Mouse (Mus musculus): ENCODE measurements around the gene Kcnj15.

Kcnj15 gene

DNA sequence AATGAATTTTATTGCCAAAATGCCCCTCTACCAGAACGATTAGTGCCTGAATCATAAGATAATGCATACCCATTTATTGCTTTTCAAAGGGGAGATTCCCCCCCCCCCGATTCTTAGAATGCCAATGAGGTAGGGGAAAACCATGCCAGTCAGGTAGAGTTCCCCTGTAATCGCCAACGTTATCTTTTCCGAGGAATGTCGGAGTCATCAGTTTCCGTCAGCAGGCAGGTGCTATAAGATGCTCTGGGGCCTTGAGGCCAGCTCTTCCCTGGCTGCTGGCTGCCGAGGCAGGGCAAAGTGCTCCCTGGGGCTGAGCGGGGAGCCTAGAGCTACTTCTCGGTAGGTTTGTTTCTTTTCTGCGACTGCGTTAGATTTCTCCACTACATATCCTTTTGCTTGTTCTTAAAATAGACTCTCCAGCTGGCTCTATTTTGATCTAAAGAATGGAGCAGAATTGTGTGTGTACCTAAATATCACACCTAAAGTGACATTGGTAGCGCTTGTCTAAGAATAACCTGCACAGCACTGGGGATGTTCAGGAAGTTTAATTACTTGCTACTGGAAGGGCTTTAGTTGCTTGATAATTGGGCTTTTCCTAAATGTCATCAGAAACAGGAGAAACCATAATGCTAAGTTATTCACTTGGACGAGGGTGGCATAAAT lies 35.6 kb downstream of the Kcnj15 start:
- ATAC-seq (ENCODE audit: low TSS enrichment) = peak; percentile 78

- ATAC-seq (ENCODE audit: low TSS enrichment) = no peak
Measured at GRCm38 (mm10) chr16:95297651-95298050, 40.3 kb downstream of the Kcnj15 start.

GRCm38 (mm10) chr16:95301667-95302066 lies 44.3 kb downstream of the Kcnj15 start:
- no peak for ATAC-seq (ENCODE audit: low TSS enrichment)

DNA sequence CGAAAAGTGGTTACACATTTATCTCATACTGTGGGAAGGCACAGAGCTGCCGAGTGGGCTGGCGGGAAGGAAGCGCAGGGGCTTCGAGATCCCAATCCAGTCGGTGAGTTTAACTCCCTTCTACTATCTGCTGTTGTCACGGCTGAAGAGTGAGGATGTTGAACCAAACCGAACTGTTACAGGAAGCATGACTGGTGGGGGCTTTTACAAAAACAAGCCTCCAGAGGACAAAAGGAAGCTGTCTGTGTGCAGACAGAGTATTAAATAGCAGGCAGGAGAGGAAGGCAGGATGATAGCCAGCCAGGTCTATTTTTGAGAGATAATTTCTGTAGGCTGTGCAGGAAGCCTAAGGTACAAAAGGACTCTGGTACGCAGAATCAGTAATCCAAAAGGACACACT lies 46.3 kb downstream of the Kcnj15 start:
- ATAC-seq (ENCODE audit: low TSS enrichment) = no peak

- ATAC-seq (ENCODE audit: low TSS enrichment) = no peak
Measured at GRCm38 (mm10) chr16:95307823-95308360, 50.5 kb downstream of the Kcnj15 start.

- ATAC-seq (ENCODE audit: low TSS enrichment) = no peak
Measured at GRCm38 (mm10) chr16:95321945-95322625, 64.7 kb downstream of the Kcnj15 start.

- no peak for ATAC-seq (ENCODE audit: low TSS enrichment)
Measured at GRCm38 (mm10) chr16:95332159-95332558, 74.8 kb downstream of the Kcnj15 start.

DNA sequence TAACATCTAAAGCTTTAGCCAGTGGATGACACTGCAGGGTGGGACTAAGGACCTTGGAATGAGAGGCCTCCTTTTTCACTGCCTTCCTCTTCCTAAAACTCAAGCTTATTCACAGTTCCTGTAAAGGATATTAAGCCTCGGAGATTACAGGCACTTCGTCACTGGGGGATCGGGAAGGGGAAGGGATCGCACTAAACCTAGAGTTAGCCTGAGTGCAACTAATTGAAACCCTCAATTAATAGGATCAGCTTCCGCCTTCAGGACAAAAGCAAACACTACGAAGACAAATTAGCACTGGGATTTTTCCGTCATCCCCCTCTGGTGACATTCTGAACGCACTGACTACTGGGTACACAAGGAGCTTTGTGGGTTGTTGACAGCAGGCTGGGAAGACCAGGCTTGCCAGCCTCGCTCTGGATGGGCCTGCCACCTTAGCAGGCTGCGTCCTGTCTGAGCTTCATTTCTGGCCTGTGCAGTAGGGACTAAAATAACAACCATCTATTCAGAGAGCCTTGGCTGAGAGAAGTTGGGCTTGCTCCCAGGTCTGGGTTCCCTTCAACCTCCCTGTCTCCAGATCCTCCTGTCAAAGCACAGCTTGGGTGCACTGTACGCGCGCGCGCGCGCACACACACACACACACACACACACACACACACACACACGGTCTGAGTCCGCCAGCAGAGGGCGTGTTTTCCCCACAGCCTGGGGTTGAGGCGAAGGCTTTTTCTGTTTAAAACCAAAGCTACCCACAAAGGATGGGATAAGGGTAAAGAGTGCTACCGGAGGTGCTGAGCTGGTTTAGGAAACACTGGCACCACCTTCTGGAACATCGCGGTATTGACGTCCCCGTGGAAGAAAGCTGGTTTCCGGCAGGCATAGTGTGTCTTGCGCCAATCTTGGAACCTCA lies 83.8 kb downstream of the Kcnj15 start:
- peak; percentile 89 for ATAC-seq (ENCODE audit: low TSS enrichment)

GRCm38 (mm10) chr16:95342030-95342429 lies 84.7 kb downstream of the Kcnj15 start:
- peak; percentile 58 for ATAC-seq (ENCODE audit: low TSS enrichment)

GRCm38 (mm10) chr16:95344961-95345360 lies 87.6 kb downstream of the Kcnj15 start:
- ATAC-seq (ENCODE audit: low TSS enrichment) = no peak

DNA sequence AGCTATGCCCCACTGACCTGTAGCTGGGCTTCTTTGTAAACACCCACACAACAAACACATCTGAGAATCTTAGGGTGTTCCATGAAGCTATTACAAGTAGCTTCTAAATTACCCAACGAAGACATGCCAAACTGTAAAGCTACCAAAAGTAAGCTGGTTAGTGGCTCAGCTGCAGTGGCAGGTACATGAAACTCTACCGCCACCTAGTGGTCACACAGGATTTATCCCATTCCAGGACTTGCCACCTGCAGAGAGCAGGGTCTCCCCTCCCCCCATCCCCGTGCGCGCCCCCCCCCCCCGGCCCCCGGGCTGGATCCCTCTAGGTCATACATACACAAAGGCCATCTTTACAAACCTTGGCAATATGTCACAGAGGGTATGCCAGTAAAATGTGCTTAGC lies 88.5 kb downstream of the Kcnj15 start:
- ATAC-seq (ENCODE audit: low TSS enrichment) = no peak

DNA sequence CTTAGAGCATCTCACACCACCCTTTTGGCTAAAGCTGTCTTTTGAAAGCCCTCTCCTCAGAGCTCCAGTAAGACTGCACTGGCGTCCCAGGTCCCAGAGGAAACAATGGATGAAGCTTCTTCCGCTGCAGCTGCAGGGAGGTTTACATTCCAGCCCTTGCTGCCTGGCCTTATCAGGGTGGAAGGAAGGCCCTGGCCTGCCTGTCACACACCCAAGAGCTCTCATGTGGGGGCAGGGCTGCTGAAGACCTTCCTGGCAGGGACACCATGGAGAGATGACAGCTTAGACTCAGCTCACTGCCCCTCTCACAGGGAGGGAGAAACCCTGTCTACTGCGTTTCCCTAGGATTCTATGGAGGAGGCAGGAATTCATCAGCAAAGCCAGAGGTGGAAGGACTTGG lies 89.8 kb downstream of the Kcnj15 start:
- ATAC-seq (ENCODE audit: low TSS enrichment) = no peak

DNA sequence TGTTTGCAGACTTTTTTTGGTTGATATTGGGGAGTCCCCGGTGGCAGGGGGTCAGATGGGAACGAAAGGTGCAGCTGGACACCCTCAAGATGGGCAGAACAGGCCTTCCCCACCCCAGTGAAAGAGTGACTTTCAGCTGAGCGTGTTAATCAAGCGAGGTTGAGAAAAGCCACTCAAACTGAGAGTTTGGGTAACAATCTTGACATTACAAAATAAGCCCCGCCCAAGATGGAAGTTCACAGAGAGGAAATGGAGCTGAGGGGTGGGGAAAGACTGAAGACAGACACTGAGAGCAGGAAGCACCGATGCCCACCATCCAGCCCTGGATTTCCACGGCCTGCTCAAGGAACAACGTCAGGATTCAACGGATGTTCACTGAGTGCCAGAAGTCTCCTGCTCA lies 91.2 kb downstream of the Kcnj15 start:
- no peak for ATAC-seq (ENCODE audit: low TSS enrichment)

DNA sequence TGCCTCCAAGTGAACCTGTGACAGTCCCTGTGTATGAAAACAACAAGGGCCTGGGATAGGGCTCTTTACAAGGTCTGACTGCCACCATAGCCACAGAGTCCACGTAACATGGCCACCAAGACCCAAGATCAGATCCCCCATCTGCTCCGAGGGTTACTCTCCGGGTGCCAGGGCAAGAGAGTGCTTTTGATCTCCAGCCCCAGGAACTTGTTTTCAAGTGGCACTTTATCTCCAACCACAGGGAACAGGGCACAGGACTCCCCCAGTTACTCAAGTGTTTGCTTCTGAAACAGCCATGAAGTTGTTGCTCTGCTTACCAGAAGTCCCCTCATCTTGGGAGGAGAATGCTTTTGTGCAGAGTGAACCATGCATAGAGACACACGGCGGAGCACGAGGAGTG lies 92.0 kb downstream of the Kcnj15 start:
- ATAC-seq (ENCODE audit: low TSS enrichment) = no peak

GRCm38 (mm10) chr16:95349745-95350144 lies 92.4 kb downstream of the Kcnj15 start:
- ATAC-seq (ENCODE audit: low TSS enrichment) = no peak
